Mouse (Mus musculus) cortical plate, adult 2 months (tissue): ENCODE measurements around the gene Nfe2l3.

Source experiments
- CTCF ChIP-seq: fragments of 200-500 bp; IDR thresholded peaks from 2 replicates; pipeline ENCODE4 v1.5.1; 2011; ENCODE audit warnings: mild to moderate bottlenecking, control low read depth, low read length; ENCODE audit not compliant: insufficient read depth; ENCODE audit errors: extremely low read depth
- POLR2A ChIP-seq: fragments of 200-500 bp; IDR thresholded peaks from 2 replicates; pipeline ENCODE4 v1.6.1; 2011; ENCODE audit warnings: mild to moderate bottlenecking, low read length, control low read depth; ENCODE audit not compliant: insufficient read depth; ENCODE audit errors: extremely low read depth

GRCm38 (mm10) chr6:51454949-51455348 lies 22.5 kb downstream of the Nfe2l3 start:
- TF ChIP-seq CTCF (no peak), POLR2A (no peak)
